In the genomic region with DNA sequence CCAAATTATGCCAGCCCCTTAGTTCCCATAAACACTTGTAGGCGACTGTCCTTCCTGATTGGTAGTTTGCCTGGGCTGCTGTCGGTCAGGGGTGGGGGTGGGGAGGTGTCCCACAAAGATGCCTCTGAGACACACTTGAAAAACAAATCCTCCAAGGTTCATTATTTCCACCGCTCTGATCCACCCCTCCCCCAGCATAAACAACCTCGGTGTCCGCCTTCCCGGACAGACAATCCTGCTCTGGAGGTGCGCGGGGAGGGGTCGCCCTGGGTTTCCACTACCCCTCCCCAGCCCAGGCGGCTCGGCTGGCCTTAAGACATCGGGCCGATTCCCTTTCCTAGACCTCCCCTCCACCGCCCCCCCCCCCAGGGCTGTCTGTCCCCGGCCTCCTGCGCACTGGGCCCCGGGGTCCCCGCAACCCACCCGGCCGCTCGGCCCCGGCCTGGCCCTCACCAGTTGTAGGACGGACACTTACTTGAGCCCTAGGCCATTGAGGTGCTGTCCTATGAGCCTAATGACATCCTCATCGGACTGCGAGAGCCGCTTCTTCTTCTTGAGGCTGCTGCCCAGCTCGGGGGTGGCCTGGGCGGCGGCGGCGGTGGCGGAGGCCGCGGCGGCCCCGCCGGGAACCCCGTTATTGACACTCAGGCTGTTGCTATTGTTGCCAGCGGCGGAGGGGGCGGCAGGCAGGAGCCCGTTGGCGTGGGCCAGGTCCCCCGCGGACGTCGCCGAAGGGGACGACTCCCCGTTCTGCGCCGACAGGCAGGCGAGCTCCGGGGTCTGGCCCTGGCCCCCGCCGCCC, we compare ENCODE assay signal across 8 mouse cellular contexts. TPM values are rescaled to one million over a fixed set of nuclear protein-coding genes. Genes with fewer than 3 reads are reported as not detected.
DNase-seq lines count a peak whose midpoint lies in the region; ATAC-seq and TF ChIP-seq lines count a peak whose summit lies in the region.

No protein-coding gene starts in this region.

- peak; percentile 30 for ATAC-seq in Patski
- peak; percentile 34; the same call in 1 of the 2 replicates for ATAC-seq in intestine, embryonic 14.5 days (replicated peaks; ENCODE audit: low FRiP score, low TSS enrichment, low read depth)
- ATAC-seq in liver, embryonic 11.5 days (replicated peaks; ENCODE audit: low FRiP score) = peak; percentile 0; the same call in 1 of the 2 replicates
- ATAC-seq in midbrain, postnatal 0 days (ENCODE audit: low FRiP score) = peak; percentile 53
- 0 out of 2 replicates have a peak, but pooled peaks have one; percentile 3 for ATAC-seq in stomach, embryonic 15.5 days (ENCODE audit: insufficient read depth, low FRiP score, low read depth)

- H3K27ac ChIP-seq in intestine, embryonic 14.5 days (ENCODE audit: low read depth) = peak overlapping the region; percentile 89
- peak overlapping the region; percentile 96 for H3K27ac ChIP-seq in liver, embryonic 11.5 days (ENCODE audit: low read depth, low read length)
- H3K27ac ChIP-seq in midbrain, postnatal 0 days (ENCODE audit: low read depth, low read length) = peak overlapping the region; percentile 87
- peak overlapping the region; percentile 91 for H3K27ac ChIP-seq in stomach, embryonic 15.5 days

- H3K4me1 ChIP-seq in intestine, embryonic 14.5 days (replicated peaks; ENCODE audit: control insufficient read depth, insufficient read depth, low read length) = peaks cover 24% of the 10 kb centered on the region
- H3K4me1 ChIP-seq in liver, embryonic 11.5 days (replicated peaks; ENCODE audit: control insufficient read depth, insufficient read depth, low read length) = peaks cover 18% of the 10 kb centered on the region
- peaks cover 5% of the 10 kb centered on the region; the same call in 1 of the 2 replicates for H3K4me1 ChIP-seq in midbrain, postnatal 0 days (ENCODE audit: insufficient read depth, low read length)
- H3K4me1 ChIP-seq in stomach, embryonic 15.5 days = peaks cover 16% of the 10 kb centered on the region; the same call in 1 of the 2 replicates

- CTCF ChIA-PET in Patski (lab: Charles Lee) = interaction anchor here (1.6 kb wide), 1 partner anchor 15 kb away, joined by 5 read pairs; no protein-coding TSS in a partner anchor

- H3K9me3 ChIP-seq in intestine, embryonic 14.5 days (ENCODE audit: control insufficient read depth, low read length) = no peaks in the 10 kb centered on the region
- no peaks in the 10 kb centered on the region for H3K9me3 ChIP-seq in liver, embryonic 11.5 days (ENCODE audit: control insufficient read depth, low read length)
- H3K9me3 ChIP-seq in midbrain, postnatal 0 days (ENCODE audit: low read length) = no peaks in the 10 kb centered on the region
- no peaks in the 10 kb centered on the region for H3K9me3 ChIP-seq in stomach, embryonic 15.5 days

- H3K27me3 ChIP-seq in Patski = no peaks in the 10 kb centered on the region
- H3K27me3 ChIP-seq in intestine, embryonic 14.5 days (replicated peaks; ENCODE audit: control insufficient read depth, insufficient read depth, low read length) = no peaks in the 10 kb centered on the region
- H3K27me3 ChIP-seq in liver, embryonic 11.5 days (replicated peaks; ENCODE audit: control insufficient read depth, insufficient read depth, low read length) = no peaks in the 10 kb centered on the region
- H3K27me3 ChIP-seq in midbrain, postnatal 0 days (ENCODE audit: insufficient read depth, low read length) = no peaks in the 10 kb centered on the region
- no peaks in the 10 kb centered on the region for H3K27me3 ChIP-seq in stomach, embryonic 15.5 days (replicated peaks)

- H3K9ac ChIP-seq in intestine, embryonic 14.5 days (ENCODE audit: low read length) = peak overlapping the region; percentile 92
- H3K9ac ChIP-seq in liver, embryonic 11.5 days (ENCODE audit: low read depth, low read length) = peak overlapping the region; percentile 98
- H3K9ac ChIP-seq in midbrain, postnatal 0 days (replicated peaks; ENCODE audit: low read length, poor library complexity, severe bottlenecking) = peak overlapping the region; percentile 95
- H3K9ac ChIP-seq in stomach, embryonic 15.5 days = peak overlapping the region; percentile 97

- H3K4me2 ChIP-seq in intestine, embryonic 14.5 days (ENCODE audit: low read length) = peak overlapping the region; percentile 73
- peak overlapping the region; percentile 65 for H3K4me2 ChIP-seq in liver, embryonic 11.5 days
- peak overlapping the region; percentile 88 for H3K4me2 ChIP-seq in midbrain, postnatal 0 days (ENCODE audit: low read depth, low read length, poor library complexity, severe bottlenecking)
- H3K4me2 ChIP-seq in stomach, embryonic 15.5 days = peak overlapping the region; percentile 81

- no peak for TF ChIP-seq CTCF in Patski (IDR thresholded peaks at IDR 0.05)
- no peak for TF ChIP-seq CTCF in midbrain, postnatal 0 days (IDR thresholded peaks at IDR 0.05)

- in situ Hi-C loops in Patski (cut with MboI; ENCODE audit: low pct_unique_long_range_greater_than_20kb) = no loop called here

- DNase-seq in 3T3-L1 (ENCODE audit: low read depth, low spot score) = peak; percentile 68
- no peak for DNase-seq in Patski (ENCODE audit: low read depth, low spot score)
- DNase-seq in cerebellum, postnatal 25 days = peak; percentile 58 to 59
- peak; percentile 53 for DNase-seq in gastrocnemius, postnatal 25 days
- peak; percentile 73 for DNase-seq in intestine, embryonic 14.5 days (ENCODE audit: low spot score)
- DNase-seq in liver, embryonic 11.5 days (ENCODE audit: low spot score) = peak; percentile 57
- peak; percentile 33 for DNase-seq in midbrain, postnatal 0 days (ENCODE audit: low spot score)

- POLR2A ChIA-PET in Patski (lab: Charles Lee) = interaction anchor here (0.6 to 3.1 kb wide), 3 partner anchors 22 to 1309 kb away, joined by 3 to 13 read pairs (median 3); no protein-coding TSS in a partner anchor

- 1% methylated on average over 43 of the region's 56 CpGs for WGBS in intestine, embryonic 14.5 days
- WGBS in liver, embryonic 11.5 days = under 1% methylated on average over 47 of the region's 56 CpGs
- WGBS in midbrain, postnatal 0 days = under 1% methylated on average over 50 of the region's 56 CpGs
- WGBS in stomach, embryonic 15.5 days = under 1% methylated on average over 53 of the region's 56 CpGs

- peak overlapping the region; percentile 72 for H3K4me3 ChIP-seq in intestine, embryonic 14.5 days (ENCODE audit: low read depth, low read length)
- H3K4me3 ChIP-seq in liver, embryonic 11.5 days (ENCODE audit: low read depth, low read length) = peak overlapping the region; percentile 87
- peak overlapping the region; percentile 99 for H3K4me3 ChIP-seq in midbrain, postnatal 0 days (ENCODE audit: low read depth, low read length)
- peak overlapping the region; percentile 96 for H3K4me3 ChIP-seq in stomach, embryonic 15.5 days (replicated peaks)

- H3K36me3 ChIP-seq in intestine, embryonic 14.5 days (ENCODE audit: control insufficient read depth, insufficient read depth, low read length) = peaks cover 21% of the 10 kb centered on the region
- H3K36me3 ChIP-seq in liver, embryonic 11.5 days (ENCODE audit: control insufficient read depth, insufficient read depth, low read length) = peaks cover 11% of the 10 kb centered on the region; the same call in 1 of the 2 replicates
- peaks cover 4% of the 10 kb centered on the region for H3K36me3 ChIP-seq in midbrain, postnatal 0 days (ENCODE audit: insufficient read depth, low read length)
- H3K36me3 ChIP-seq in stomach, embryonic 15.5 days = peaks cover 5% of the 10 kb centered on the region; the same call in 1 of the 2 replicates

RNA-seq across cellular contexts. Expression of a gene that starts 1.0 kb away (rescaled TPM):
- polyA plus RNA-seq in Patski (2021) = 128 TPM
- total RNA-seq in gastrocnemius, postnatal 25 days (2021) = 10 to 100 TPM; 93.9 to 99.4 TPM
- polyA plus RNA-seq in intestine, embryonic 14.5 days (2014; fragmentation: Nextera tagmentation; extraction: Ambion mirVana) = 40.0 and 43.5 TPM in 2 replicates
- polyA plus RNA-seq in liver, embryonic 11.5 days (2014; fragmentation: Nextera tagmentation; extraction: Ambion mirVana) = 33.8 and 40.0 TPM in 2 replicates
- total RNA-seq in midbrain, postnatal 0 days (2014; rRNA removed) = 49.6 and 66.9 TPM in 2 replicates
- polyA plus RNA-seq in midbrain, postnatal 0 days (2015; fragmentation: Nextera tagmentation; extraction: Ambion mirVana) = 31.4 and 44.1 TPM in 2 replicates
- polyA plus RNA-seq in stomach, embryonic 15.5 days (2015; fragmentation: Nextera tagmentation; extraction: Ambion mirVana) = 32.6 and 33.3 TPM in 2 replicates

Comparison
In these comparisons a context has a peak if more than half of its experiments do, and no peak if none do; other contexts are left out.
1. ATAC-seq: peak in every context shown above with its lines; median percentile 53 in midbrain, postnatal 0 days; 34 in intestine, embryonic 14.5 days; 30 in Patski; 3 in stomach, embryonic 15.5 days; 0 in liver, embryonic 11.5 days.